Mouse (Mus musculus) forebrain, embryonic 10.5 days (tissue): ENCODE measurements around the gene Zcchc3. TPM values are rescaled to one million over a fixed set of nuclear protein-coding genes. Genes with fewer than 3 reads are reported as not detected.
A peak's percentile ranks its signal among the peaks of the same experiment; 100 is the strongest.
"Not testable (repeated sequence)": the region's sequence is repeated elsewhere in the genome, so short reads cannot be mapped to it uniquely, and the experiment has no call there.

Experiments
- DNase-seq: peaks from one replicate; pipeline ENCODE4 v3.0.0-alpha.2; 2017; ENCODE audit warnings: low spot score; ENCODE audit errors: extremely low spot score
- H3K27ac ChIP-seq: fragments of 300-500 bp; sonication (generic); 2 replicates; pipeline ENCODE4 v1.5.1; 2016; ENCODE audit warnings: mild to moderate bottlenecking
- H3K27me3 ChIP-seq: fragments of 300-500 bp; sonication (generic); 2 replicates; pipeline ENCODE4 v1.6.1; 2016; ENCODE audit warnings: mild to moderate bottlenecking; ENCODE audit not compliant: poor library complexity, severe bottlenecking
- H3K36me3 ChIP-seq: fragments of 300-500 bp; sonication (generic); replicated peaks from 2 replicates; pipeline ENCODE4 v1.6.1; 2016; ENCODE audit warnings: mild to moderate bottlenecking, moderate library complexity
- H3K4me1 ChIP-seq: fragments of 300-500 bp; sonication (generic); 2 replicates; pipeline ENCODE4 v1.6.1; 2016
- H3K4me3 ChIP-seq: fragments of 300-500 bp; sonication (generic); 2 replicates; pipeline ENCODE4 v1.5.1; 2016; ENCODE audit warnings: mild to moderate bottlenecking, moderate library complexity
- H3K9me3 ChIP-seq: fragments of 300-500 bp; sonication (generic); 2 replicates; pipeline ENCODE4 v1.6.1; 2016; ENCODE audit warnings: mild to moderate bottlenecking, moderate library complexity
- WGBS: fragments of 180-500 bp; shearing (Covaris S2); methylation state at CpG from one replicate; pipeline ENCODE4 v1.1.7; 2016; 5-methylcytosine and 5-hydroxymethylcytosine counted together
- polyA plus RNA-seq: library from polyadenylated mRNA; unstranded; fragments of >200 nt; fragmentation: Nextera tagmentation; extraction: Ambion mirVana; gene quantifications from 2 replicates; pipeline ENCODE4 v1.2.1, GENCODE M21; 2016

The Zcchc3 gene
- polyA plus RNA-seq, 1 experiment from 2014 or later, result 46.5 TPM

- not testable (repeated sequence) for DNase-seq, H3K4me3 ChIP-seq, H3K9me3 ChIP-seq, H3K36me3 ChIP-seq, H3K27ac ChIP-seq, H3K27me3 ChIP-seq
- 93% methylated on average over 2 of the region's 2 CpGs for WGBS
- H3K4me1 ChIP-seq, result peaks cover 12% of the 10 kb centered on the region
Observed at GRCm38 (mm10) chr2:152428481-152428880, 13.7 kb upstream of the Zcchc3 start.

DNA sequence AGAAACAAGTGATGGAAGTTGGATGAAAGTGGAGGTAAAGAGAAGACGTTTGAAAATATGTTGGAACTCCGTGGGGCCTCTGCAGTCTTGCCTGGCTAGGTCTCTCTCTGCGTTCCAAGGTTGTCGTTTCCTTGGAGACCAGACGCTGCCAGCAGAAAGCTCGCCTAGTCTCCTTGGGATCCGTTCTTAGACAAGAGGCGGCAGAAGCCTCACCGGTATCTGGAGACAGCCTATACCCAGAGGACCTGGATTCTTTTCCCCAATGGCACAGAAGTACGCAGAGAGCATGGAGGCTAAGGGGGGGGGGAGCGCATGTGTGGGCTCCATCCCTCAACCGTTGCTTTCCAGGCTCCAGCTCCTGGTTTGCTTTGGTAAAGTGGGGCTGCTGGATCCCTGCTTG lies 12.7 kb upstream of the Zcchc3 start:
- no peak for DNase-seq
- peak overlapping the region; percentile 39 for H3K4me3 ChIP-seq
- WGBS, result 8% methylated on average over 12 of the region's 12 CpGs
- H3K27ac ChIP-seq, result peak overlapping the region; percentile 63; the same call in 1 of the 2 replicates
- no peaks in the 10 kb centered on the region for H3K9me3 ChIP-seq
- H3K4me1 ChIP-seq, result peaks cover 12% of the 10 kb centered on the region
- no peaks in the 10 kb centered on the region for H3K36me3 ChIP-seq
- H3K27me3 ChIP-seq, result no peaks in the 10 kb centered on the region

DNA sequence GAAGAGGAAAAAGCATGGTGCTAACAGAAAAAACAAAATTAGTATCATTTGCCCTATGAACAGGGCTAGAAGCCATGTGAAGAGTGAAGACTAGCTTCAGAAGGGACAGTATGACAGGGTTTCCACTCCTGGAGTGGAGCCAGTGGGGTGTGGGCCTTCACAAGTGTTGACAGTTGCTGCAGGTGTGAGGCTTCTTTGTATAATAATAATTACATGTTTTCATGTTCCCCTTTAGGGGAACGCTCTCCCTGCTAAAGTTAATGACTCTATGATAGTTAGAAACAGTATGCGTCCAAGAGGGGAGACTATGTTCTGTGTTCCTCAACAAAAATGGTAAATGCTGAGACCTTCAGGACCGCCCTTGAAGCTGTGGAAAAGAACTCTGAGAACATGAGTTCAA lies 959 bp upstream of the Zcchc3 start:
- H3K4me3 ChIP-seq, result peak overlapping the region; percentile 96
- peaks cover 5% of the 10 kb centered on the region; the same call in 1 of the 2 replicates for H3K36me3 ChIP-seq
- no peaks in the 10 kb centered on the region for H3K27me3 ChIP-seq
- DNase-seq, result no peak
- peaks cover 15% of the 10 kb centered on the region for H3K9me3 ChIP-seq
- H3K27ac ChIP-seq, result peak overlapping the region; percentile 100
- WGBS, result 96% methylated on average over 3 of the region's 3 CpGs
- peaks cover 37% of the 10 kb centered on the region for H3K4me1 ChIP-seq

GRCm38 (mm10) chr2:152415287-152415686 lies 460 bp upstream of the Zcchc3 start, which contains the start of gene 6820408C15Rik:
Gene 6820408C15Rik, plus strand, starts transcription at chr2:152415587.
- Histone ChIP-seq H3K36me3 (peaks cover 5% of the 10 kb centered on the region; the same call in 1 of the 2 replicates), H3K4me1 (peaks cover 42% of the 10 kb centered on the region), H3K9me3 (peaks cover 14% of the 10 kb centered on the region), H3K4me3 (peak within 1 kb of the TSS; percentile 96), H3K27me3 (no peaks in the 10 kb centered on the region), H3K27ac (peak within 1 kb of the TSS; percentile 100)
- no peak for DNase-seq
- WGBS, result 31% methylated on average over 4 of the region's 4 CpGs

GRCm38 (mm10) chr2:152413765-152414584 lies 852 bp downstream of the Zcchc3 start:
- H3K4me1 ChIP-seq, result peaks cover 55% of the 10 kb centered on the region
- no peaks in the 10 kb centered on the region for H3K27me3 ChIP-seq
- H3K9me3 ChIP-seq, result peaks cover 10% of the 10 kb centered on the region
- peak; percentile 65 for DNase-seq
- H3K27ac ChIP-seq, result peak overlapping the region; percentile 100
- peak overlapping the region; percentile 96 for H3K4me3 ChIP-seq
- H3K36me3 ChIP-seq, result peaks cover 5% of the 10 kb centered on the region; the same call in 1 of the 2 replicates
- under 1% methylated on average over 84 of the region's 86 CpGs for WGBS

DNA sequence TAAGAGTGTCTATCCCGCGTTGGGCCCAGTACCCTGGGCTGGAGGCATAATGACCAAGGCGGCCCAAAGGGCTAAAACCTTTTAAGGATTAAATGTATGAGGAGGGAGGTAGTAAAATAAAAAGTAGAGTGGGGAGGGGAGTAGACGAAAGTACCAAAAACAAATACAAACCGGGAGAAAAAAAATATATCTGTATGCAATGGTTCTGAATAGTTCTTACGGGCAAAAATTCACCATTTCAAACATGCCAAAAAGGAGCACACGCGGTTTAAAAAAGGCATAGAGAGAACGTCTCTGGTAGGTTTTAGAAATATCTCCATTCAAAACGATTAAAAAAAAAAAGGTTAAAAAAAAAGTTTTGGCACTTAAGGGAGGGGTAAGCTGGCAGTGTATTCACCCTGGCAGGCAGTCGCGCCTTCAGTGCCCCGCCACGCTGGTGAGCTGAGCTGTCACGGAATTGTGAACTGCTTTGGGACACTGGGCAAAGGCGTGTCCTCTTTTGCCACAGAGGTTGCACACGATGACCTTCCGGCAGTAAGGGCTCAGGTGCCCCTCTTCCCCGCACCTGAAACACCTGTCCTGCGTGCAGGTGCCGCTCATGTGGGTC lies 1.6 kb downstream of the Zcchc3 start:
- peaks cover 10% of the 10 kb centered on the region for H3K9me3 ChIP-seq
- 2% methylated on average over 21 of the region's 21 CpGs for WGBS
- DNase-seq, result no peak
- peak overlapping the region; percentile 96 for H3K4me3 ChIP-seq
- H3K27me3 ChIP-seq, result no peaks in the 10 kb centered on the region
- H3K27ac ChIP-seq, result peak overlapping the region; percentile 100
- peaks cover 5% of the 10 kb centered on the region; the same call in 1 of the 2 replicates for H3K36me3 ChIP-seq
- H3K4me1 ChIP-seq, result peaks cover 55% of the 10 kb centered on the region

DNA sequence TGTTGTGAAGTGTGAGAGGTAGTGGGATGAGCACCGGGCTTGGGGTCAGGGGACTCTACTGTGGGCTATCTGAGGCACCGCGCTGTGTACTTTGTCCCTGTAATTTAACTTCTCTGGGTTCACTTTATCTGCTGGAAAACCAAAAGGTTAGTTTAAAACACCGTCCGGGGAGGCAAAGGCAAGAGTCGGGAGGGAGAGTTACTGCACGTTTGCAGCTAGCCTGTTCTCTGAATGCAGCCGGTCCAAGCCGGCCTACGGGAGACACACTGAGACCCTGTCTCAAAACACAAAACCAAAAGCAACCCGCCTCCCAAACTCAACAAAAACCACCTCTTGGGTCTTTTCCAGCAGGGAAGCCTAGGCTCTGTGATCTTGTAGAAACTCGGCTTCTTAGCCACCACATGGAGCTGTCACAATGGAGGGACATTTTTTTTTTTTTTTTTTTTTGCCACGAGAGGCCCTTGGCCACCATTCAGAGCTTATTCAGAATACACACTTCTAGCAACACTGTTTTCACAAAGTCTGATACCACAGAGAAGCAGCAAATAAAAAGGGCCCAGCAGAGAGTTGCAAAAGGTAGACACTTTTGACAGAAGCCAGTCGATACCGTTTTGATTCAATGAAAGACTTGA lies 2.2 kb downstream of the Zcchc3 start:
- 2% methylated on average over 15 of the region's 15 CpGs for WGBS
- no peak for DNase-seq
- Histone ChIP-seq H3K4me3 (peak overlapping the region; percentile 96), H3K9me3 (peaks cover 10% of the 10 kb centered on the region), H3K27me3 (no peaks in the 10 kb centered on the region), H3K27ac (peak overlapping the region; percentile 100), H3K36me3 (peaks cover 5% of the 10 kb centered on the region; the same call in 1 of the 2 replicates), H3K4me1 (peaks cover 55% of the 10 kb centered on the region)

DNA sequence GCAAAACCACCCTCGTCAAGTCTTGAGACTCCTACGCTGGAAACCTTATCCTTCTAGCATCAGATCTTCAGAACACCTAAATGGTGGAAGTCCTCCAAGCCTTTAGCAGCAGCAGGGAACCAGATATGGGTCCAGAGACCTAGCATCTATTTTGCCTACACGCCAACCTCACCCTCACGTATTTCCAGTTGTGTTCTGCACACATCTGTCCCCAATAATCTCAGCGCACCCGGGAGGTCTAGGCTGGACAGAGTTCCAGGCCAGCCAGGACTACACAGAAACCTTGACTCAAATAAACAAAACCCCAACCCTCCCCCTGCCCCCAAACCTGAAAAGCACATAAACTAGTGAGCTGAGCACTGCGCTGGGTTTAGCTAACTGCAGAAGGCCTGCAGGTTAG lies 3.4 kb downstream of the Zcchc3 start:
- Histone ChIP-seq H3K27me3 (no peaks in the 10 kb centered on the region), H3K4me1 (peaks cover 59% of the 10 kb centered on the region), H3K27ac (peak overlapping the region; percentile 100), H3K4me3 (peak overlapping the region; percentile 96), H3K9me3 (peaks cover 10% of the 10 kb centered on the region), H3K36me3 (peaks cover 5% of the 10 kb centered on the region; the same call in 1 of the 2 replicates)
- WGBS, result 2% methylated on average over 7 of the region's 7 CpGs
- DNase-seq, result no peak

DNA sequence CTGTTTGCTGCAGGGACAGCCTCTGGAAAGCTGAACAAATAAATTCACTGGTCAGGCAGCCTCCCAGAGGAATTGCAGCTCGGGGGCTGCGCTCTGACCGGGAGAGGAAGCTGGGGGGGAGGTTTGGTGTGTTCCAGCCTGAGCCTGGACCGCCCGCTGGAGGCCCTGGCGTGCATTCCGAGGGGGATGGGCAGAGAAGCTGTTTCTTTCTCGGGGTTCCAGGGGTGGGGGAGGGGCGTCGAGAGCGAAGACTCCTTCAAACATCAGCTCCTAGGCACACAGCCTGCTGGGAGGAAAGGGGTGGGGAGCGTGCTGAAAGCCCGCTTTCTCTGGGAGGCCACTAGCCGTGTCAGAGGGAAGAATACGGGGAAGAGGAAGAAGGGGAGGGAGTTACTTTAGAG lies 3.9 kb downstream of the Zcchc3 start:
- Histone ChIP-seq H3K27ac (peak overlapping the region; percentile 100), H3K36me3 (peaks cover 5% of the 10 kb centered on the region; the same call in 1 of the 2 replicates), H3K4me1 (peaks cover 64% of the 10 kb centered on the region), H3K9me3 (peaks cover 5% of the 10 kb centered on the region), H3K4me3 (peak overlapping the region; percentile 96), H3K27me3 (no peaks in the 10 kb centered on the region)
- peak; percentile 94 for DNase-seq
- WGBS, result 0% methylated on average over 15 of the region's 15 CpGs

GRCm38 (mm10) chr2:152409781-152410180 lies 5.0 kb downstream of the Zcchc3 start:
- 81% methylated on average over 6 of the region's 6 CpGs for WGBS
- Histone ChIP-seq H3K9me3 (no peaks in the 10 kb centered on the region), H3K4me3 (peak overlapping the region; percentile 5; the same call in 1 of the 2 replicates), H3K27ac (peak overlapping the region; percentile 100), H3K36me3 (peaks cover 5% of the 10 kb centered on the region; the same call in 1 of the 2 replicates), H3K27me3 (no peaks in the 10 kb centered on the region), H3K4me1 (peaks cover 64% of the 10 kb centered on the region)
- no peak for DNase-seq

GRCm38 (mm10) chr2:152406126-152406525 lies 8.7 kb downstream of the Zcchc3 start:
- no peaks in the 10 kb centered on the region for H3K36me3 ChIP-seq
- peak overlapping the region; percentile 86 for H3K27ac ChIP-seq
- under 1% methylated on average over 19 of the region's 19 CpGs for WGBS
- H3K4me1 ChIP-seq, result peaks cover 40% of the 10 kb centered on the region
- peak; percentile 98 for DNase-seq
- H3K4me3 ChIP-seq, result peak overlapping the region; percentile 47
- no peaks in the 10 kb centered on the region for H3K9me3 ChIP-seq
- H3K27me3 ChIP-seq, result no peaks in the 10 kb centered on the region

GRCm38 (mm10) chr2:152399122-152399542 lies 15.7 kb downstream of the Zcchc3 start:
- Histone ChIP-seq H3K4me3 (peak overlapping the region; percentile 94), H3K4me1 (peaks cover 49% of the 10 kb centered on the region), H3K27ac (peak overlapping the region; percentile 99), H3K36me3 (peaks cover 11% of the 10 kb centered on the region), H3K9me3 (no peaks in the 10 kb centered on the region), H3K27me3 (no peaks in the 10 kb centered on the region)
- WGBS, result under 1% methylated on average over 13 of the region's 13 CpGs
- DNase-seq, result no peak
